Mouse (Mus musculus): ENCODE measurements at regions not wholly inside any gene's neighbourhood (a gene's known extent, or its start where the extent isn't known, plus 50 kb on each side); places are given as distances from the start of the nearest gene placed in this dataset.

DNA sequence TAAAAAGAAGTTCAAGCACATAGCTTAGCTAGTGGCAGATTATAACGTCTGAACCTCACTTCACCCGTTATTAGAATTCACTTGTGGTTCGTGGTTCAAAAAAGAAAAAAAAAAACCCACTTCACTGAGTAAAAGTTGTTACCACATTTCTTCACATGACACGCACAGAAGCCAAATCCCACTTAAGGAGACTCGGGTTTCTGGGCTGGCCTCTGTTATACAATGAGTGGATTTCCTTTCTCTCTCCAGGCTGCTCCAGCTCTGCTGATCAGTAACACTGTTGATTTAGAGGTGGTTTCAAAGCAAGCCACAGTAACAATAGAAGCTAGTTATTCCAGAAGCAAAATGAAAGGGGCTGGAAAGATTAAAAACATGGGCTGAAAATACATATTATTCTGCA lies 147.4 kb downstream of the Rnd3 start:
- no peak overlapping the region for H3K4me3 ChIP-seq (ENCODE audit: low read length)
- H3K36me3 ChIP-seq (ENCODE audit: control insufficient read depth, insufficient read depth, low read length) = no peaks in the 10 kb centered on the region
- no peak overlapping the region for H3K27ac ChIP-seq (ENCODE audit: low read length)
- H3K9me3 ChIP-seq (ENCODE audit: control insufficient read depth, low read length) = no peaks in the 10 kb centered on the region
- H3K9ac ChIP-seq (ENCODE audit: low read depth, low read length) = no peak overlapping the region
- ATAC-seq = no peak
- 64% methylated on average over 5 of the region's 5 CpGs for WGBS
- no peak overlapping the region for H3K4me2 ChIP-seq (ENCODE audit: low read depth, low read length)
- H3K4me1 ChIP-seq (ENCODE audit: control insufficient read depth, insufficient read depth, low read length) = no peaks in the 10 kb centered on the region
- H3K27me3 ChIP-seq (replicated peaks; ENCODE audit: control insufficient read depth, insufficient read depth, low read length) = no peaks in the 10 kb centered on the region

DNA sequence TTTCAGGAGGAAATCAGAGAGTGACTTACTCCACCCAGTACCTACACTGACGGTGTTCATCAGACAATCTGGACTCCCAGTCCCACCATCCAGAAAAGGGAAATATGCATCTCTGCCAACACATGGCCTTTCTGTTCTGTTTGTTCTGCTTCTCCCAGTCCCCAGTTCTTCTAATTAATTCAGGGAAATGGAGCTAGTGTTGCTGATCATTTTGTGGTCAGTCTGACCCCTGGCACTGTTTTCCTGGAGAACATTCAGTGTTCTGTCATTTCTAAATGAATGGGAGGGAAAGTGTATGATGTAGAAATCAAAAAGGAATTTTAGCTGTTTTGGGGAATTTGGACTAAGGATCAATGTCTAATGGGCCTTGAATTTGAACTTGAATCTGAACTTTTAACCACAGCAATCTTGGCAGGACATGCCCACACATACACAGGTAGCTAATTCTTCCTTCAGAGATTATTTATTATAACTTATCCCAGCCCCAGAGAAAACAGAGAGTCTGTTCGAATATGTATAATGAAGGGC lies 165.0 kb downstream of the Rnd3 start:
- H3K36me3 ChIP-seq (ENCODE audit: control insufficient read depth, insufficient read depth, low read length) = no peaks in the 10 kb centered on the region
- no peak overlapping the region for H3K27ac ChIP-seq (ENCODE audit: low read length)
- H3K4me1 ChIP-seq (ENCODE audit: control insufficient read depth, insufficient read depth, low read length) = no peaks in the 10 kb centered on the region

DNA sequence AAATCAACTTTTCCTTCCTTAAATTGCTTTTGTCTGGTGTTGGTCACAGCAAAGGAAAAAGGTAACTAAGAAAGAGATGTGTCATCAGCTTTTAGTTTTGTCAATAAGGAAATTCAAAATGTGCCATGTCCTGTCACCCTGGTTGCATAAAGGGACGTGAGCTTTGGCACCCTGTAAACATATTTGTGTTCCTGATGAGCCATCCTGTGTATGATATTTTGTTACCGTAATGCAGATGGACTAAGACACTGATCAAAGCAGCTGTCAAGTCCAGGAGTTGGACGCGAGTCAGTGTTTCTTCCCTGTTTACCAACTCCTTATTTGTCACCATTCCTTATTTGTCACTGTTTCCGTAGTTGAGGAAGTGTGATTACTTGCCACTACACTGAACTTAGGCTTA lies 166.3 kb downstream of the Rnd3 start:
- WGBS = 79% methylated on average over 5 of the region's 5 CpGs
- no peak for ATAC-seq
- Histone ChIP-seq H3K4me3 (ENCODE audit: low read length) (no peak overlapping the region), H3K27me3 (replicated peaks; ENCODE audit: control insufficient read depth, insufficient read depth, low read length) (no peaks in the 10 kb centered on the region), H3K36me3 (ENCODE audit: control insufficient read depth, insufficient read depth, low read length) (no peaks in the 10 kb centered on the region), H3K27ac (ENCODE audit: low read length) (no peak overlapping the region), H3K4me1 (ENCODE audit: control insufficient read depth, insufficient read depth, low read length) (no peaks in the 10 kb centered on the region), H3K9me3 (ENCODE audit: control insufficient read depth, low read length) (no peaks in the 10 kb centered on the region), H3K4me2 (ENCODE audit: low read depth, low read length) (no peak overlapping the region), H3K9ac (ENCODE audit: low read depth, low read length) (no peak overlapping the region)

More for the DNA sequence above, 165.0 kb downstream of the Rnd3 start:
- no peak for ATAC-seq
- H3K27me3 ChIP-seq (replicated peaks; ENCODE audit: control insufficient read depth, insufficient read depth, low read length) = no peaks in the 10 kb centered on the region
- H3K4me3 ChIP-seq (ENCODE audit: low read length) = no peak overlapping the region
- H3K4me2 ChIP-seq (ENCODE audit: low read depth, low read length) = no peak overlapping the region
- WGBS = 77% methylated on average over 2 of the region's 2 CpGs
- no peak overlapping the region for H3K9ac ChIP-seq (ENCODE audit: low read depth, low read length)
- no peaks in the 10 kb centered on the region for H3K9me3 ChIP-seq (ENCODE audit: control insufficient read depth, low read length)

DNA sequence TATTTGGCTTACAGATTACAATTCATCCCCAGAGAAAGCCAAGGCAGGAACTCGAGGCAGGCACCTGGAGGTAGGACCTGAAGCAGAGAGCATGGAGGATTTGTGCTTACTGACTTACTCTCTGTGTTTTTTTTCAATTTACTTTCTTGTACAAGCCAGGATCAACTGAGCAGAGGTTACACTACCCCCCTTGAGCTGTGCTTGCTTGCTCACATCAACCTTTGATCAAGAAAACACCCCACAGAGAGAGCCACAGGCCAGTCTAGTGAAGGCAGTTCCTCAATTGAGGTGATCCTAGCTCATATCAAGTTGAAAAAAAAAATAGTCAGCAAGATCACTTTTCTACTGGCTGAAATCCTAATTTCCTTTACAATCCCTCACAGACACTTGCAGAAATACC lies 170.6 kb downstream of the Rnd3 start:
- Histone ChIP-seq H3K4me1 (ENCODE audit: control insufficient read depth, insufficient read depth, low read length) (no peaks in the 10 kb centered on the region), H3K4me3 (ENCODE audit: low read length) (no peak overlapping the region), H3K9me3 (ENCODE audit: control insufficient read depth, low read length) (no peaks in the 10 kb centered on the region), H3K4me2 (ENCODE audit: low read depth, low read length) (no peak overlapping the region), H3K27ac (ENCODE audit: low read length) (no peak overlapping the region), H3K36me3 (ENCODE audit: control insufficient read depth, insufficient read depth, low read length) (no peaks in the 10 kb centered on the region), H3K9ac (ENCODE audit: low read depth, low read length) (no peak overlapping the region), H3K27me3 (replicated peaks; ENCODE audit: control insufficient read depth, insufficient read depth, low read length) (no peaks in the 10 kb centered on the region)
- ATAC-seq = no peak
- WGBS = 59% methylated on average over 1 of the region's 1 CpGs

DNA sequence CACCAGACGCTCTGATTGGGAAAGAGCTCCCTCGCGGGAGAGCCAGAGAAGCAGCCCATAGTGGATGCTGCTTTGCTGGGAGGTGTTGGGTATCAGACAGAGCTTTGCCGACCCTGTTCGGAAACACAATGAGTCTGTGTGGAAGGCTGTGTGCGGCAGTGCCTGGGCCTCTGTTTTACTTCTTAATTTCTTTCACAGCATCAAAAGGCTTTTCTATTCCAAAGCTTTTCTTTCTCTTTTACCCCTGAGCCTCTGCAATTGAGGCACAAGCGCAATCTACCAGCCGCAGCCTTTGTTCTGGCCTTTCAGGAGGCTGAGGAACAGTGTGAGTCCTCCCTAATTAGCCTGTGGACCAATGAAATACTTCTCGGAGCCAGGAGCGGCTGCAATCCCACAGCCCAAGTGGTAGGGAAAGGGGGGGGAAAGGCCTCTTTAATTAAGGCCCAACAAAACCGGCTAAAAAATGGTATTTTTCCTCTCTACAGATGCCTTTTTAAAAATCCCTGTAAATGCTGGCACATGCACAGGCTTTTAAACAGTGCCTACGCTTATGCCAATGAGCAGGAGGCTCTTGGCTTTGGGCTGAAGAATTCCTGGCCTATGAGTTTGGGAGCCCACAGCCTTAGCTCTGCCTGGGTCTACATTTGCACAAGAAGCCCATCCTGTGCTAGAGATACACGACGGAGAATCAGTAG lies 177.6 kb downstream of the Rnd3 start:
- Histone ChIP-seq H3K27ac (ENCODE audit: low read length) (0 out of 2 replicates have a peak overlapping the region, but pooled peaks have one; percentile 27), H3K4me2 (ENCODE audit: low read depth, low read length) (no peak overlapping the region), H3K36me3 (ENCODE audit: control insufficient read depth, insufficient read depth, low read length) (no peaks in the 10 kb centered on the region), H3K9ac (ENCODE audit: low read depth, low read length) (no peak overlapping the region), H3K4me3 (ENCODE audit: low read length) (no peak overlapping the region), H3K9me3 (ENCODE audit: control insufficient read depth, low read length) (no peaks in the 10 kb centered on the region), H3K27me3 (replicated peaks; ENCODE audit: control insufficient read depth, insufficient read depth, low read length) (no peaks in the 10 kb centered on the region), H3K4me1 (ENCODE audit: control insufficient read depth, insufficient read depth, low read length) (no peaks in the 10 kb centered on the region; the same call in 1 of the 2 replicates)
- ATAC-seq = no peak
- 36% methylated on average over 14 of the region's 14 CpGs for WGBS

DNA sequence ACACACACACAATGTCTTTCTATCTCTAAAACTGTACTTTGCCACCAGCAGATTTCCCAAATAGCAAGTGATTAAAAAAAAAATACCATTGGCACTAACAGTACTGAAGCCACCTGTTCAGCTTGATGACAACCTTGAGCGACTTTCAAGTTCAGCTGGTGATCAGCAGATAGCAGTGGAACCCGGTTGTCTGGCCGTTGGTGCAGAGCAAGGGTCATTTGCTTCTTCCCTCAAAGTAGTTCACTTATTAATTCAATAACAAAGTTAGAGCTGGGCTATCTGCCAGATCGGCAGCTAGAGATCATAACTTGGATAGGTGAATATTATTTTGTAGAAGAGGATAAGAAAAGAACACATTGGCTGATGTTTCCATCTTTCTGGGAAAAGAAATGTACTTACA lies 180.5 kb downstream of the Rnd3 start:
- Histone ChIP-seq H3K4me1 (ENCODE audit: control insufficient read depth, insufficient read depth, low read length) (no peaks in the 10 kb centered on the region; the same call in 1 of the 2 replicates), H3K4me2 (ENCODE audit: low read depth, low read length) (no peak overlapping the region), H3K9ac (ENCODE audit: low read depth, low read length) (no peak overlapping the region), H3K27me3 (replicated peaks; ENCODE audit: control insufficient read depth, insufficient read depth, low read length) (no peaks in the 10 kb centered on the region), H3K4me3 (ENCODE audit: low read length) (no peak overlapping the region), H3K36me3 (ENCODE audit: control insufficient read depth, insufficient read depth, low read length) (no peaks in the 10 kb centered on the region), H3K27ac (ENCODE audit: low read length) (no peak overlapping the region), H3K9me3 (ENCODE audit: control insufficient read depth, low read length) (no peaks in the 10 kb centered on the region)
- 49% methylated on average over 4 of the region's 4 CpGs for WGBS
- ATAC-seq = no peak

DNA sequence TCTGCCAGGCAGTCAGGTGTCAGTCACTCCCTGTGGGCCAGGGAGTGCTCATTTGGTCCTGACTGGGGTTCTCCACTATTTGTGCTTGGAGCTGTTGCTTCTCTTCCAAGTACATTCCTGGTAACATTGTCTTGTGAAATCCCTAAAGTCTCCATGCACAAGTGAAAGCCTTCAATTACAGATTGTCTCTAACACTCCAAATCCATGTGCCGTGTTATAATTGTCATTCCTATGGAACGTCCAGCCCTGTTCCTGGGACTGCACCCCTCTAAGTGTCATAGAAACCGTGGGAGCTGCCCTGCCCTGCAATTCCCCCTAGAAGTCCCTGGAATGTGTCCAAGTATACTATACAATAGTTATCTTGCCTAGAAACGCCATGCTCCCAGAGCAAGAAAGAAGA lies 181.1 kb downstream of the Rnd3 start:
- H3K27ac ChIP-seq (ENCODE audit: low read length) = no peak overlapping the region
- no peaks in the 10 kb centered on the region for H3K9me3 ChIP-seq (ENCODE audit: control insufficient read depth, low read length)
- no peak overlapping the region for H3K4me2 ChIP-seq (ENCODE audit: low read depth, low read length)
- no peaks in the 10 kb centered on the region for H3K36me3 ChIP-seq (ENCODE audit: control insufficient read depth, insufficient read depth, low read length)
- no peak overlapping the region for H3K9ac ChIP-seq (ENCODE audit: low read depth, low read length)
- 0 out of 2 replicates have a peak, but pooled peaks have one; percentile 27 for ATAC-seq
- H3K27me3 ChIP-seq (replicated peaks; ENCODE audit: control insufficient read depth, insufficient read depth, low read length) = no peaks in the 10 kb centered on the region
- H3K4me3 ChIP-seq (ENCODE audit: low read length) = no peak overlapping the region
- no peaks in the 10 kb centered on the region; the same call in 1 of the 2 replicates for H3K4me1 ChIP-seq (ENCODE audit: control insufficient read depth, insufficient read depth, low read length)
- 28% methylated on average over 4 of the region's 4 CpGs for WGBS

DNA sequence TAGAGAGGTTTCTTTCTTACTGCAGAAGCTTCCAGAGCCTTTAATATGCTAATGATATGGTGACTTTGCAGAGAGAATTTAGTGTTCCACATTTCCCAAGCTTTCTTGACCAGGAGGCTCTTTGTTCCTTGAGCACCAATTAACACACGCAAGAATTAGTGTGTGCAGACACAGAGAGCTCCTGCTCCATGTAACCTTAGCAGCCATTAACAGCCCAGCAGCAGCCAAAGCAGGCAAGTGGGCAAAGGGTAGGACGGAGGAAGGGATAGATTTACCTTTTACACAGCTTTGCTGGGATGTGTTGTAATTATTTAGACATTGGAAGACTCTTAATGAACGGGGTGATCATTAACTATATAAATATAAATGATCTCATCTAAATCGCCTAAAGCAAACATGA lies 181.8 kb downstream of the Rnd3 start:
- H3K4me1 ChIP-seq (ENCODE audit: control insufficient read depth, insufficient read depth, low read length) = no peaks in the 10 kb centered on the region; the same call in 1 of the 2 replicates
- H3K9me3 ChIP-seq (ENCODE audit: control insufficient read depth, low read length) = no peaks in the 10 kb centered on the region
- no peak overlapping the region for H3K4me2 ChIP-seq (ENCODE audit: low read depth, low read length)
- no peaks in the 10 kb centered on the region for H3K36me3 ChIP-seq (ENCODE audit: control insufficient read depth, insufficient read depth, low read length)
- H3K9ac ChIP-seq (ENCODE audit: low read depth, low read length) = no peak overlapping the region
- no peaks in the 10 kb centered on the region for H3K27me3 ChIP-seq (replicated peaks; ENCODE audit: control insufficient read depth, insufficient read depth, low read length)
- no peak overlapping the region for H3K27ac ChIP-seq (ENCODE audit: low read length)
- no peak for ATAC-seq
- H3K4me3 ChIP-seq (ENCODE audit: low read length) = no peak overlapping the region
- 61% methylated on average over 4 of the region's 4 CpGs for WGBS

DNA sequence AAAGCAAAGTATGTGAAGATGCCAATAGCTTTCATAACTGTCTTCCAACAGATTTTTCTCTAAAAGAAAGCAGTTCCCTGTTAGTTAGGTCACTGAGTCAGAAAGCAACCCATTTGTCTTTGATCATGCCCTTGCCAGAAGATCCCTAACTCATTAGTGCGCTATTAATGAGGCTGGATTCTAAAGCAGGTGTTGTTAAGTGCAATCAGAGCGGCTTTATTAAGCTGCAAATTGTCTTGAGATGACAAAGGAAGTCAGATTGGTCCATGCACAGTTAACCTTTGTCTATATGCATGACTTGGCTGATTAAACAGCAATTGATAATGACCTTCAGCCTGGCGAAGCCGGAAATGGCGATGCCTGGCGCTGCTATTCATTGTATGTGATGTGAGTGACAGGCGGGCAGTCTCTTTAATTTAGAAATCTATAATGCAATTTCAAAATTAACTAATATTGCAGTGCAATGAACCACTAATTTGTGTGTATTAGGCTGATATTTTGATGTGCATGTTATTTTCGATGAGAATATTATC lies 183.4 kb downstream of the Rnd3 start:
- Histone ChIP-seq H3K27me3 (replicated peaks; ENCODE audit: control insufficient read depth, insufficient read depth, low read length) (no peaks in the 10 kb centered on the region), H3K4me1 (ENCODE audit: control insufficient read depth, insufficient read depth, low read length) (no peaks in the 10 kb centered on the region), H3K9me3 (ENCODE audit: control insufficient read depth, low read length) (no peaks in the 10 kb centered on the region), H3K4me3 (ENCODE audit: low read length) (no peak overlapping the region), H3K36me3 (ENCODE audit: control insufficient read depth, insufficient read depth, low read length) (no peaks in the 10 kb centered on the region), H3K9ac (ENCODE audit: low read depth, low read length) (no peak overlapping the region), H3K27ac (ENCODE audit: low read length) (no peak overlapping the region), H3K4me2 (ENCODE audit: low read depth, low read length) (no peak overlapping the region)
- WGBS = 80% methylated on average over 8 of the region's 8 CpGs
- no peak for ATAC-seq
